Mouse (Mus musculus) spleen, adult 10 weeks (tissue): ENCODE measurements around the gene Spam1. TPM values are rescaled to one million over a fixed set of nuclear protein-coding genes. Genes with fewer than 3 reads are reported as not detected.

ENCODE experiments used
- polyA plus RNA-seq: library from polyadenylated mRNA; stranded (reverse); fragments of 350-450 nt; fragmentation: Illumina TruSeq; extraction: RNeasy Lipid Tissue Mini Kit (QIAGEN cat#74804); gene quantifications from one replicate; pipeline ENCODE4 v1.2.3, GENCODE M21; 2015; ENCODE audit warnings: low replicate concordance; ENCODE audit not compliant: insufficient read depth

Spam1 gene
- polyA plus RNA-seq, result not detected

GRCm38 (mm10) chr6:24790888-24791287, at the start of gene Spam1:
TSS of gene Spam1 (plus strand) at chr6:24791188.

GRCm38 (mm10) chr6:24748029-24748428, 43.0 kb upstream of the Spam1 start, which contains the start of gene Hyal4:
TSS of gene Hyal4 (plus strand) at chr6:24748329.

Other genes with a start within 250 kb of the Spam1 start
- gene Lmod2, start 193.4 kb upstream of the Spam1 start, polyA plus RNA-seq, result not detected
- 34.7 TPM for gene Wasl, start 126.2 kb upstream of the Spam1 start, polyA plus RNA-seq
- gene Hyal6, start 57.9 kb upstream of the Spam1 start, polyA plus RNA-seq, result not detected
- not detected for gene Hyal4, start 42.9 kb upstream of the Spam1 start, polyA plus RNA-seq
- gene Hyal5, start 66.8 kb downstream of the Spam1 start, polyA plus RNA-seq, result not detected
- 0.29 TPM for gene Tmem229a, start 165.1 kb downstream of the Spam1 start, polyA plus RNA-seq